Mouse (Mus musculus): ENCODE results near the gene Ttc39b. TPM values are rescaled to one million over a fixed set of nuclear protein-coding genes. Genes with fewer than 3 reads are reported as not detected.
"Not testable (repeated sequence)": the region's sequence is repeated elsewhere in the genome, so short reads cannot be mapped to it uniquely, and the experiment has no call there.

The Ttc39b gene
- polyA plus RNA-seq, 1 experiment from 2014 or later, result 1.5 TPM

- Histone ChIP-seq H3K9ac (ENCODE audit: low read depth, low read length) (no peak overlapping the region), H3K4me1 (ENCODE audit: control insufficient read depth, low read depth, low read length) (no peaks in the 10 kb centered on the region), H3K9me3 (replicated peaks; ENCODE audit: control insufficient read depth, low read length) (no peaks in the 10 kb centered on the region), H3K27me3 (ENCODE audit: control insufficient read depth, insufficient read depth, low read depth, low read length) (no peaks in the 10 kb centered on the region), H3K4me2 (ENCODE audit: low read depth, low read length) (no peak overlapping the region), H3K4me3 (ENCODE audit: low read depth, low read length) (no peak overlapping the region), H3K36me3 (ENCODE audit: control insufficient read depth, insufficient read depth) (no peaks in the 10 kb centered on the region), H3K27ac (ENCODE audit: low read length) (no peak overlapping the region)
- no peak for ATAC-seq (ENCODE audit: low read depth)
- WGBS (ENCODE audit: insufficient replicate concordance), result 68% methylated on average over 17 of the region's 17 CpGs
Measured at GRCm38 (mm10) chr4:83257279-83258260, 66.5 kb downstream of the Ttc39b start.

GRCm38 (mm10) chr4:83256779-83257178 lies 67.3 kb downstream of the Ttc39b start:
- H3K9me3 ChIP-seq (replicated peaks; ENCODE audit: control insufficient read depth, low read length), result no peaks in the 10 kb centered on the region
- H3K27ac ChIP-seq (ENCODE audit: low read length), result no peak overlapping the region
- H3K4me1 ChIP-seq (ENCODE audit: control insufficient read depth, low read depth, low read length), result no peaks in the 10 kb centered on the region
- H3K4me2 ChIP-seq (ENCODE audit: low read depth, low read length), result no peak overlapping the region
- ATAC-seq (ENCODE audit: low read depth), result no peak
- WGBS (ENCODE audit: insufficient replicate concordance), result 77% methylated on average over 11 of the region's 11 CpGs
- H3K36me3 ChIP-seq (ENCODE audit: control insufficient read depth, insufficient read depth), result no peaks in the 10 kb centered on the region
- no peak overlapping the region for H3K4me3 ChIP-seq (ENCODE audit: low read depth, low read length)
- no peaks in the 10 kb centered on the region for H3K27me3 ChIP-seq (ENCODE audit: control insufficient read depth, insufficient read depth, low read depth, low read length)
- H3K9ac ChIP-seq (ENCODE audit: low read depth, low read length), result no peak overlapping the region

- Histone ChIP-seq H3K4me2 (ENCODE audit: low read depth, low read length) (no peak overlapping the region), H3K9me3 (replicated peaks; ENCODE audit: control insufficient read depth, low read length) (no peaks in the 10 kb centered on the region), H3K36me3 (ENCODE audit: control insufficient read depth, insufficient read depth) (no peaks in the 10 kb centered on the region), H3K27ac (ENCODE audit: low read length) (no peak overlapping the region), H3K4me1 (ENCODE audit: control insufficient read depth, low read depth, low read length) (no peaks in the 10 kb centered on the region), H3K27me3 (ENCODE audit: control insufficient read depth, insufficient read depth, low read depth, low read length) (no peaks in the 10 kb centered on the region), H3K9ac (ENCODE audit: low read depth, low read length) (no peak overlapping the region), H3K4me3 (ENCODE audit: low read depth, low read length) (no peak overlapping the region)
- 75% methylated on average over 10 of the region's 10 CpGs for WGBS (ENCODE audit: insufficient replicate concordance)
- no peak for ATAC-seq (ENCODE audit: low read depth)
Measured at GRCm38 (mm10) chr4:83254941-83255340, 69.1 kb downstream of the Ttc39b start.

GRCm38 (mm10) chr4:83253679-83254078 lies 70.4 kb downstream of the Ttc39b start:
- 68% methylated on average over 6 of the region's 6 CpGs for WGBS (ENCODE audit: insufficient replicate concordance)

GRCm38 (mm10) chr4:83243706-83244105 lies 80.3 kb downstream of the Ttc39b start:
- Histone ChIP-seq H3K4me1 (ENCODE audit: control insufficient read depth, low read depth, low read length) (no peaks in the 10 kb centered on the region), H3K9me3 (replicated peaks; ENCODE audit: control insufficient read depth, low read length) (no peaks in the 10 kb centered on the region), H3K36me3 (ENCODE audit: control insufficient read depth, insufficient read depth) (no peaks in the 10 kb centered on the region), H3K27ac (ENCODE audit: low read length) (no peak overlapping the region), H3K4me3 (ENCODE audit: low read depth, low read length) (no peak overlapping the region), H3K27me3 (ENCODE audit: control insufficient read depth, insufficient read depth, low read depth, low read length) (no peaks in the 10 kb centered on the region), H3K4me2 (ENCODE audit: low read depth, low read length) (no peak overlapping the region), H3K9ac (ENCODE audit: low read depth, low read length) (no peak overlapping the region)
- no peak for ATAC-seq (ENCODE audit: low read depth)
- WGBS (ENCODE audit: insufficient replicate concordance), result 69% methylated on average over 10 of the region's 10 CpGs

More at GRCm38 (mm10) chr4:83253679-83254078, 70.4 kb downstream of the Ttc39b start:
- H3K36me3 ChIP-seq (ENCODE audit: control insufficient read depth, insufficient read depth), result no peaks in the 10 kb centered on the region
- ATAC-seq (ENCODE audit: low read depth), result no peak
- no peak overlapping the region for H3K4me2 ChIP-seq (ENCODE audit: low read depth, low read length)
- H3K27ac ChIP-seq (ENCODE audit: low read length), result no peak overlapping the region
- H3K9ac ChIP-seq (ENCODE audit: low read depth, low read length), result no peak overlapping the region
- no peaks in the 10 kb centered on the region for H3K9me3 ChIP-seq (replicated peaks; ENCODE audit: control insufficient read depth, low read length)
- no peak overlapping the region for H3K4me3 ChIP-seq (ENCODE audit: low read depth, low read length)
- H3K27me3 ChIP-seq (ENCODE audit: control insufficient read depth, insufficient read depth, low read depth, low read length), result no peaks in the 10 kb centered on the region
- no peaks in the 10 kb centered on the region for H3K4me1 ChIP-seq (ENCODE audit: control insufficient read depth, low read depth, low read length)

- no peak overlapping the region for H3K4me2 ChIP-seq (ENCODE audit: low read depth, low read length)
- WGBS (ENCODE audit: insufficient replicate concordance), result 61% methylated on average over 5 of the region's 5 CpGs
- H3K4me1 ChIP-seq (ENCODE audit: control insufficient read depth, low read depth, low read length), result no peaks in the 10 kb centered on the region
- ATAC-seq (ENCODE audit: low read depth), result no peak
- no peak overlapping the region for H3K27ac ChIP-seq (ENCODE audit: low read length)
- H3K27me3 ChIP-seq (ENCODE audit: control insufficient read depth, insufficient read depth, low read depth, low read length), result no peaks in the 10 kb centered on the region
- H3K36me3 ChIP-seq (ENCODE audit: control insufficient read depth, insufficient read depth), result no peaks in the 10 kb centered on the region
- no peak overlapping the region for H3K9ac ChIP-seq (ENCODE audit: low read depth, low read length)
- H3K4me3 ChIP-seq (ENCODE audit: low read depth, low read length), result no peak overlapping the region
- no peaks in the 10 kb centered on the region for H3K9me3 ChIP-seq (replicated peaks; ENCODE audit: control insufficient read depth, low read length)
Measured at GRCm38 (mm10) chr4:83241630-83242029, 82.4 kb downstream of the Ttc39b start.

- WGBS (ENCODE audit: insufficient replicate concordance), result 76% methylated on average over 5 of the region's 5 CpGs
- Histone ChIP-seq H3K27me3 (ENCODE audit: control insufficient read depth, insufficient read depth, low read depth, low read length) (no peaks in the 10 kb centered on the region), H3K4me2 (ENCODE audit: low read depth, low read length) (no peak overlapping the region), H3K4me3 (ENCODE audit: low read depth, low read length) (no peak overlapping the region), H3K36me3 (ENCODE audit: control insufficient read depth, insufficient read depth) (no peaks in the 10 kb centered on the region), H3K4me1 (ENCODE audit: control insufficient read depth, low read depth, low read length) (no peaks in the 10 kb centered on the region), H3K27ac (ENCODE audit: low read length) (no peak overlapping the region), H3K9ac (ENCODE audit: low read depth, low read length) (no peak overlapping the region), H3K9me3 (replicated peaks; ENCODE audit: control insufficient read depth, low read length) (no peaks in the 10 kb centered on the region)
- no peak for ATAC-seq (ENCODE audit: low read depth)
Measured at GRCm38 (mm10) chr4:83237656-83238055, 86.4 kb downstream of the Ttc39b start.

- H3K4me3 ChIP-seq (ENCODE audit: low read depth, low read length); H3K36me3 ChIP-seq (ENCODE audit: control insufficient read depth, insufficient read depth); H3K9ac ChIP-seq (ENCODE audit: low read depth, low read length); ATAC-seq (ENCODE audit: low read depth); H3K4me2 ChIP-seq (ENCODE audit: low read depth, low read length); H3K27me3 ChIP-seq (ENCODE audit: control insufficient read depth, insufficient read depth, low read depth, low read length); H3K9me3 ChIP-seq (replicated peaks; ENCODE audit: control insufficient read depth, low read length); H3K27ac ChIP-seq (ENCODE audit: low read length); H3K4me1 ChIP-seq (ENCODE audit: control insufficient read depth, low read depth, low read length): not testable (repeated sequence)
- 43% methylated on average over 1 of the region's 3 CpGs for WGBS (ENCODE audit: insufficient replicate concordance)
Measured at GRCm38 (mm10) chr4:83235304-83235703, 88.8 kb downstream of the Ttc39b start.

- ATAC-seq (ENCODE audit: low read depth), result no peak
- H3K27ac ChIP-seq (ENCODE audit: low read length), result no peak overlapping the region
- no peaks in the 10 kb centered on the region for H3K36me3 ChIP-seq (ENCODE audit: control insufficient read depth, insufficient read depth)
- 66% methylated on average over 11 of the region's 11 CpGs for WGBS (ENCODE audit: insufficient replicate concordance)
- H3K9me3 ChIP-seq (replicated peaks; ENCODE audit: control insufficient read depth, low read length), result no peaks in the 10 kb centered on the region
- H3K4me1 ChIP-seq (ENCODE audit: control insufficient read depth, low read depth, low read length), result no peaks in the 10 kb centered on the region
- H3K4me2 ChIP-seq (ENCODE audit: low read depth, low read length), result no peak overlapping the region
- H3K4me3 ChIP-seq (ENCODE audit: low read depth, low read length), result no peak overlapping the region
- no peak overlapping the region for H3K9ac ChIP-seq (ENCODE audit: low read depth, low read length)
- H3K27me3 ChIP-seq (ENCODE audit: control insufficient read depth, insufficient read depth, low read depth, low read length), result no peaks in the 10 kb centered on the region
Measured at GRCm38 (mm10) chr4:83234739-83235138, 89.3 kb downstream of the Ttc39b start.

Measured in liver, embryonic 16.5 days (tissue).